Mouse (Mus musculus) Muller cell, postnatal 12 days (primary cell): Measurements from ENCODE around the gene Strap.
"Not testable (repeated sequence)": the region's sequence is repeated elsewhere in the genome, so short reads cannot be mapped to it uniquely, and the experiment has no call there.

Source experiments
- DNase-seq: peaks from one replicate; pipeline ENCODE4 v3.0.0-alpha.2; 2015; ENCODE audit errors: inconsistent ontology term

The Strap gene

DNA sequence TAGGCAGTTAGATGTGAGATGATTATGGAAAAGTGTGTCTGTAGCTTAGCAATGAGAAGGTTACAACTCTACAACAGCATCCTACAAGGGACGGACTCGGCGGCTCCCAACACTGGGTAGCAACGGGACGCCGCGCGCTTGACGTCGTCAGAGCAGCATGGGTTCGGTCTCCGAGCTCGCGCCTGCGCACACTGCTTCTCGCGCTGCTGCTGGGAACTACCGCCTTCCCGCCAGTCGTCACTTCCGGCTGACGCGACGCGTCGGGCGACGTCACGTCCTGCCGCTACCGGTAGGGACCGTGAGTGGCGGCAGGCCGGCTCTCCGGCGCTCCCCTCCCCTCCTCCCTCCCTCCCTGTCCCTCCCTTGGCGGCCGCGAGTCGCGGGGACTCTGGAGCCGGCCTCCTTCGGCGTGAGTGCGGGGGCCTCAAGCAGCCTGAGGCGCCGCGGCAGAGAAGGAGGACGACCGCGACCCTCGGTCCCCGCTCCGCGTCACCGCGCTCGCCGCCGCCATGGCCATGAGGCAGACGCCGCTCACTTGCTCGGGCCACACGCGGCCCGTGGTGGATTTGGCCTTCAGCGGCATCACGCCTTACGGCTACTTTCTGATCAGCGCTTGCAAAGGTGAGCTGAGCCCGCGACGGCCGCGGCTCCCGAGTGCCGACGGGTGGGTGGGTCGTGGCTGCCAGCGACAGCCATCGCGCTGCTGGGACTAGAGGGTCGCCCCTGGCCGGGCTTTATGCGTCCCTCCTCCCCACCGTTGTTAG, at the start of gene Strap:
TSS of gene Strap (plus strand) at position 233 of the 764 bp plus-strand sequence.
- peak; percentile 96 for DNase-seq

DNA sequence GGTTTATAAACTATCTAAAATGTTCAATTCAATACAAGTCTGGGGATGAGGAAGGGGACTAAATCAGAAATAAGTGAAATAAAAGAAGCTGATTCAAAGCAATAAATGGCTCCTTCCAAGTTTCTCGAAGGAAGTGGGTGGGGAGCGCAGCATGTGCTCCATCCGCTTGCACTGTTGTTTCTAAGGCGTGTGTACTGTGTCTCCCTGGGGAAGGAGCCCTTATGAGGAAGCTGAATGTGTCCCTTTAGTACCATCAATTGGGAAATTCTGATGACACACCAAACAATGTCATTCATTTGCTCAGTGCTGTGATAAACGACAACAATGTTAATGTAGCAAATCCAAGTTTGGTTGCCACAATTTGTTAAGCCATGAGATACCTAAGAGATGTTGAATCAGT, 47.2 kb upstream of the Strap start:
- DNase-seq: no peak

DNA sequence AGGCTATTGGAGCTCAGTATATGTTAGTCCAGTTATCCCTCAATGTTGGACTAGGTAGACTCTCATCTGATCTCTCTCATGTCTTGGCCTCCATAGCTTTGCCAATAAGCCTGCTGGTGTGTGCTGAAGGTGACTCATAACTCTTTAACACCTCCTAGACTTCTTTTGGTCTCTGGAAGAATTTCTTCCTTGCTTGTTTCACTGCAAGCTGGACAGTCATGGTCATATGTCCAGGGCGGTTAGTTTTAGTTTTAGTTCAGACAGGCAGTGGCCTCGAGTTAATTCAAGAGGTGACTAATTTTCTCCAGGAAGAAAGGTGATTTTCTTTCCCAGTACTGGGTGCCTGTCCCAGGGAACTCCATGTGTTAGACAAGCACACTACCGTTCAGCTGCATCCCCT, 46.8 kb upstream of the Strap start:
- no peak for DNase-seq

DNA sequence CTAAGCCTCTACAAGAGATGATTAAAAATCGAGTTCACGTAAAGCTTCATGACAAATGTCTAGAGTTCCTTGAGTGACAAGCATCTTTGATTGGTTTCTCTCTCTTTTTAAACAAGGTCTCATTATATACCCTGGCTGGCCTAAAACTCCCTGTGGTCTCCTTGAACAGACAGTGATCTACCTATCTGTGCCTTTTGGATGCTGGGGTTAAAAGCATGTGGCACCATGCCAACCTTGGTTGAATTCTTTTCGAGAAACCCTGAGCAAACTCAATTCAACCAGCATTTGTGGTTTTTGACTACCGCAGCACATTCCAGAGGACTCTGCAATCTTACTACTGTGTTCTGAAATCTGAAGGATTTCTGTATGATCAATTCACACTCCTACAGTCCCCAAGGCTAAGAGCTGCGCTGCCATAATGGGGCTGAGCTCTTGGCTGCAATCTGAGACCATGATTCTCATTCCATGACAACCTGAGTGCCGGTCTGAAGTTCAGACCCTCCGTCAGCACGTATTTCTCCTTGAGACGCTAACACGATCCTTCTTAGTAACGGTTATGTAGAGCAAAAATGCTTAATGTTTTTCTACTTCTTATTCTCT, 46.3 kb upstream of the Strap start:
- peak; percentile 50 for DNase-seq

DNA sequence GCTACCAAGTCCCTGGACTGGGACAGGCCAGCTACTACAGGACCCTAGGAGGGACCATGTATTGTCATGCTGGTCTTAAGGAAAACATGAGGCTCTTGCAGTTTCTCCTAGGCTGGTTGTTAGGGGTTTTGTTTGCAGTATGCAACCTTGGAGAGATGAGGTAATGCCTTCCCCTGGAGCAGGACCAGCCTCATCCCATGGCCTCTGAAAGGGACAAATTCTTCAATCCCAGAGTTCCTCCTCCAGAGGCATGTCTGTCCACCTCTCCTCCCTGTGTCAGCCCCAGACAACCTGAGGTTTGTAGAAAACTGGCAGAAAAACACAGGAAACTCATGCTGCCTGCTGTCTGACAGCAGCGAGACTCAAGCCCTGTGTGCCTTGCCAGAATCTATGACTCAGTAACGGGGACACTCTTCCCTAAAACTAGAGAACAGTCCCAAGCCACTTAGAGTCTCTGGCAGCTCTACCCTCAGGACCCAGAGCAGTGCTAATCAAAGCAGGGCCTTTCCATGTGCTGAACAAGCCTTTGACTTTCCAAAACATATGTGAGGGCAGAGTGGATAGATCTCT, 44.2 kb upstream of the Strap start:
- peak; percentile 70 for DNase-seq

DNA sequence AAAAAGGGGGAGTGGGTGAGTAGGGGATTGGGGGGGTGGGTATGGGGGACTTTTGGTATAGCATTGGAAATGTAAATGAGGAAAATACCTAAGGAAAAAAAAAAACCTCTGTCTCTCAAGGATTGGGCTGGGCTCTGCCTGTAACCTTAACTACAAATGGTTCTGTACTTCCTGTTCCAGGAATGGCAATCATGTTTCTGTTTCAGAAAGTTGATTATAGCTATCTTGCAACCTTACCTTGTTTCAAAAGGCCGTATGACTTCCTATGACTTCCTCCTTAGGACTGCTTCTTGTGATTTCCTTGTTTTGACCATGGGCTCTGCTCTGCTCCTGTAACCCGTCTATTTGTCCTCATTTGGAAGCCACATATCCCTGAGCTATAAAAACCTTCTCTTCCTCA, 40.6 kb upstream of the Strap start:
- no peak for DNase-seq

DNA sequence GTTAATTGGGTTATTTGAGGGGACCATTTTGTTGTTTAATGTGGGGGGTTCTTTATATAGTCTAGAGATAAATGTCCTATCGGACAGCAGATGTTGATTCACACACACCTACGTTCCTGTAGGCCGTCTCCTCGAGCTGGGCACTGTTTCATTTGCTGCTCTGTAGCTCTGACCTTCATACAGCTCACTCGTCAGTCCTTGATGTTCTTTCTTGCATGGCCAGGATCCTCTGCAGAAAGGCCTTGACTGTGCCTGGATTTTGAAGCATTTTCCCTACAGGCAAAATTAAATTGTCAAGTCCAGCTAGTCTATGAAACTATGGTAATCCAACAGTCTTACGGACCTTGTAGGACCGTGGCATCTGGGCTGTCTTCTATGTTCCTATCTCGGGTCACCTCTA, 39.8 kb upstream of the Strap start:
- DNase-seq: no peak

DNA sequence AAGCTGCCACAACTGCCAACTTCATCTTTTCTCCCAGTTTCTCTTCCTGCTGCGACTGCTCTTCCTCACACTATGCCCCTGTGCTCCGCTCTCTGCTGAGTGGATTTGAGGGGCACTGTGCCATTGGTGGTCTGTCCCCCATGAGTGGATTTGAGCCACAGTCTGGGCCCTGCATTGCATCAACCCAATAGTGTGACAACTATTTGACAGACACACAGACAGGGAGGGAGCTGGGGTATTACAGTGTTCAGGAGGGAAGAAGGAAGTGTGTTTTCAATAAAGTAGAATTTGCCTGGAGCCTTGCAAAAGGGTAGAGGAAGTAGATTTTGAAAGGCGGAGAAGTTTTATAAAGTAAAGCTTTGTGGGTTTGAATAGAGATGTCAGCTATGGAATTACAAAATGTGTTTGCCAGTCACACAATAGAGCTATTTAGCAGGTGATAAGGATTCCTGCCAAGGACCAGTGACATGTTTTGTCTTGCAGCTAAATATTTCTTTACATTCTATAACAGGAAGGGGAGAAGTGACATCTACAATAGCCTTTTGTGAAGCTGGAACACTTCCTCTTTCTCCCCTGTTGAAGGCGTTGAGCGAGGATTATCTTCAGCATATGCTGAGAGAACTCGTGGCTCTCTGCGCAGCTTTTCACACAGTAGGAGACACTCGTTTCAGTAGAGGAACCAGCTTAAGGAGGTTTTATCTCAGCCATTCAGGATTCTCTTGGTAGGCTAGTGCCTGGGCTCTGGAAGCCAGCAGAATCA, 38.3 kb upstream of the Strap start:
- DNase-seq: no peak

DNA sequence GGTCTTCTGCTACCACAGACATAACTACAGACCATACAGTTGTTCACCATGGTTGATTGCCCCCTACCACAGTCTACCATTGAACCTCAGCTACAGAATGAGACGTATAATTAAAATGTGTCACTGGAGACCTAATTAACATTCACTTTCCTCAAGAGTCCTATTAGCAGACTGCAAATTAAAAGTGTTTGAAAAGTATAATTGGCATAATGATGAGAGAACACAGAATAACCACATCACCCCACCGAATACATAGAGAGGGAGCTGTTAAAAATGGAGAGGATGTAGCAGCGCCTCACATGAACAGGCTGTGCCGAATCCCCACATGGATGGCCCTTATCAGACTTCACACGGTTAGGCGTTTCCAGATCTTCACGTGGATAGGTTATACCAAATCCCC, 35.4 kb upstream of the Strap start:
- no peak for DNase-seq

DNA sequence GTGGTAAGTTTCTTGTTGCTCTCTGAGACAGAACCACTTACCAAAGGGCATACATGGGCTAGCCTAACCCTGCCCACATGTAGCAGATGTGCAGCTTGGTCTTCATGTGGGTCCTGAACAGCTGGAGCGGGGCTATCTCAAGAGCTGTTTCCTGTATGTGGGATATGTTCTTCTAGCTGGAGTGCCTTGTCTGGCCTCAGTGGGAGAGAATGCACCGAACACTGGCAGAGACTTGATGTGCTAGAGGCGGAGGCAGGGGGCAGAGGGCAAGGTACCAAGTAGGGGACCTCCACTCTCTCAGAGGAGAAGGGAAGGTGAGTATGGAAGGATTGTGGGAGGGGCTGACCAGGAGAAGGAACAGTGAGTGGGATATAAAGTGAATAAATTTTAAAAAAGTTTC, 32.7 kb upstream of the Strap start:
- no peak for DNase-seq

DNA sequence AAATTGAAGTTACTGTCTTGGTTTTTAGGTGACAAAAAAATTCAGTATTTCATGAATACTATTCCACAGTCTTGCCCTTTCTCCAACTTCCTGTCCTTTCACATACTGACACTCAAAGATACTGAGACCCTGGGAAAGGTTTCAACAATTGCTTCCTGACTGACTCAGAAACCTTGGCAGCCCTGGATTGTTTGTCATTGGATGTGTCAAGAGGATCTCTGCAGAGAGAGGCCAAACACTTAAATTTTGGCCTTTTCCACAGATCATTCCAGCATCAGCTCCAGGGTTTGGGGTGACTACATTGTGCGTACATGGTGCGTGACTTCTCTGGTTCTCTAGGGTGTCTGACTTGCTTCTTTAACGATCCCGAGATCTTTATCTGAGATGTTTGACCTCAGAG, 32.0 kb upstream of the Strap start:
- DNase-seq: peak; percentile 33

DNA sequence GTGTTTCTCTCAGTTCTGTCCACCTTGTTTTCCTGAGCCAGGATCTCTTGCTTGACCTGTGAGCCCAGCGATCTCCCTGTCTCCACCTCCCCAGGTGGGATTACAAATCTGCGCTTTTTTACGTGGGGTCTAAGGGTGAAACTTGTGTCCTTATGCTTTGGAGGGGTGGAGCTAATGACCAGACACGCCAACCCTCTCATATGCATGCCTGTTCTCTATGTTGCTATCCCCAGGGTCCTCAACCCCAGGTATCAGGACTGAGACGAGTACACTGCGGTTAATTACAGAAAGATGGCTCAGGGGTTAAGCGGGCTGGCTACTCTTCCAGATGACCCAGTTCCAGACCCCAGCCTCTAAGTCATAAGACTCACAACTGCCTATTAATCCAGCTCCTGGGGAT, 31.4 kb upstream of the Strap start:
- DNase-seq: no peak

DNA sequence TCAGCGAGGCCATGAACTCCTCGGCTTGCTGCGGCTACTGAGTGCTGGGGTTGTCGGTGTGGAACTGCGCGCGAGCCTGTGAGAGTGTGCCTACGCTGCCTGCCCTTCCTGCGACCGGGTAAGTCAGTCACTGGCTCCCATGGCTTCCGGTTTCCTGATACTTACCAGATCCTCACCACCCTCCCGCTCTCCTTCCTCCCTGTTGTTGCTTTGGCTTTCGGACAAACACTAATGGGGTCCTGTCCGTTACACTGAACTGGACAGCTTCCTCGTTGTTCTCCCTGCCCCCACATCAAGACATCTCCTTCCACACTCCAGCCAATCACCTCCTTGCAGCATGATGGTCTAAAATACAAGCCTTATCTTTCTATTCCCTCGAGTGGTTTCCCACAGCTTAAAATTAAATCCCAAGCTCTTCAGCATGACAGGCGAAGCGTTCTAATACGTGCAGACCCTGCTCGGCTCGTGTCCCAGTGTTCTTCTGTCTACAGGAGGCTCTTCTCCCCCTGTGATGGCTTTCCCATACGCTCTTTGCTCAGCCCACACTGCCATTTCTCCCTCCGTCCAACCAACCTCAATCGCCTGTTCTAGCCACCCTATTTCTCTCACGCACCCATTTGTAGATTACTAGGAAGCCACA, 30.5 kb upstream of the Strap start:
- DNase-seq: no peak

DNA sequence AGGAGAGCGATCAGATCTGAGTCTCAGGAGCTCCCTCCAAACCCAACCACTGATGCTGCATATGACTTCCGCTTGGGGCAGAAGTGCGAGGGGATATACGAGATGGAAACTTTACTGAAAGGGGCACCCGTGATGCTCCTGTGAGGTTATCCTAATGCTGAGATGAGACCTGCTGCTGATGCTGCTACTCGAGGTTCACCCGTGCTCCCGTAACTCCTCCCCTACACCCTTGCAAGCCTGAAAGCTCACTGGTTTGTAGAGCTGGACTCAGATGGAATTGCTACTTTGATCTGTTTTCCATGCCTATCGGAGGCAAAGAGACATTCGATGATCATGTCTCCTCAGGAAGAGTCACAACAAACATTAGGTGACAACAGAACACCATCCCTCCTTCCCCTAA, 28.7 kb upstream of the Strap start:
- no peak for DNase-seq

DNA sequence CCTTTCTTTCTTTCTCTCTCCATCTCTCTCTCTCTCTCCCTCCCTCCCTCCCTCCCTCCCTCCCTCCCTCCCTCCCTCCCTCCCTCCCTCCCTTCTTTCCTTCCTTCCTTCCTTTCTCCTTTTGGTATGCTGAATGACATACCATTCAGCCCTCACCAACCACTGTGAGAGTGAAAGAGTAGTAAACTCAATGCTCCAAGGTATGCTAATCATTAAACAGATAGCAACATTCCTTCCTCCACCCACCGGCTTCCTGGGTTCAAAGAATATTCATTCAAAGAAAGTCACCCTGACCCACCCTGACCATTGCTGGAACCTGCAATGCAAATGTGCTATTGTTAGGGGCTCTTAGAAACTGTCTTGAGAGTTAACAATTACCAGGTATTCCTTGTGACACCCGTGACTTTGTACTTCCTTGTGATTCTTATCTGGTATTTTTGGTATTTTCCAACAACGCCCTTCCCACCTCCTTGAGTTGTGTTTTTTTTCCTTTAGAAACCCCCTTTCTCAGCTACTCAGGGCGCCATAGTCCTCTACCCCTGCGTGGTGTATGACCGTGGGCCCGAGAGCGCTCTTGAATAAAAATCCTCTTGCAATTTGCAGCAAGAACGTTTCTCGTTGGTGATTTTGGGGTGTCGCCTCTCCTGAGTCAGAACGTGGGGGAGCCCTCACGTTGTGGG, 26.0 kb upstream of the Strap start:
- DNase-seq: not testable (repeated sequence)

DNA sequence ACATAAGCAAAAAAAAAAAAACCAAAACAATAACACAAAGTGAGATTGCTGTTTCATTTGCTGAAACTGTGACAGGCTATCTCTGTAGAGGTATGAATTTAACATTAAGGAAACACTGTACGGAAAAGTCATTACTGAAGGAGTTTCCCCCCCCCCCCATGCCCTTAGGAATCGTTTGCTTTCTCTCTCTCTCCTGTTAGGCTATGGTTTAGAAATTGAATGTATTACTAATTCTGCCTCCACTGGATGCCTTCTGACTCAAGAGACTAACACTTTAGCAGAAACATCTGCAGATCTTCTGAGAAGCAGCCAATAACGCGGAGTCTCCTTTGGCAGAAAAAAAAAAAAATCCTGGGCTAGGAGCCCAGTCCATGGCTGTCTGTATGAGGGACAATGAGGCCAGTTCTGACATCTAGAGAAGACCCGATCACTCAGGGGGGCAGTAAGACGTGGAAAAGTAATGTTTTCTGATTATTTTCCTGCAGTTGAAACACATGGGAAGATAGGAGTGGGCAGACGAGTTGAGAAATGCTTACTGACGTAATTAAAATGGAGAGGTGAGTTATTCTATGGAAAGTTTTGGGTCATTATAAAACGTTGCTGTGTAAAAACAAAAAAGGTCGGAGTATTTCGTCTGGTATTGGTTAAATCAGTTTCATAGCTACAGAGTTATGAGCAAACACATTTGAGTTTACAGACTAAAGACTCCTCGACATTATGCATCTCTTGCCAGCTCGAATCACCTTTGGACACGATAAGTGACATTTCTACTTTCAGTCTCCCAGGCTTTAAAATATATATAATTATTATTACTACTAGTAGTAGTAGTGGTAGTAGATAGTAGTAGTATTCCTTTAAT, 24.5 kb upstream of the Strap start:
- DNase-seq: no peak

DNA sequence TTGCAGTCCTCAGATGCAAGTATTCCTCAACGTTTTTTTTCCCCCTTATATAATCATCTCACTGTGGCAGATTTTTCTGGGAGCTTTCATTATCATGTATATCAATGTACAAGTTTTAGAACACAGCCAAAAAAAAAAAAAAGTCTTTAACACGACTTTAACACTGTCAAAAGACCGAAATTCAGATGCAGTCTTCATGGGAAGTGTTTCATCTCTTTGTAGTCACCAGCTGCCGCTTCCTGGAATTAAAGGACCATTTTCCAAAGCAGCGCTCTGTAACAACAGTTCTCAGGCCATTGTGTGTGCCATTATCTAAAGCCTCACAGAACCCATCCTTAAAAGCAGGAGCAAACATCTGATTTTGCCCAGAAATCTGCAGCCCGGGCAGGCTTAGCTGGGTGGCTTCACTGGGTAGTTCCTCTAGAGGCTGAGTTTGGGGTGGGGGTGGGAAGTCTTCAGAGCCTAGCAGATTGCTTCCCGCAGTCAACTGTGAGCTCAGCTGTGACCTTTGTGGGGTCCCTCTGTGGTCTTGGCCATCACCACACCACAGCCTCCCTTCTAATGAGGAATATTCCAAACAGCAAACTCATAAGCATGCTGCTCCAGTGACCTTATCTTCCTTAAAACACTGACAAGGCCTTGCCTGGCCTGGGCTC, 22.1 kb upstream of the Strap start:
- no peak for DNase-seq

DNA sequence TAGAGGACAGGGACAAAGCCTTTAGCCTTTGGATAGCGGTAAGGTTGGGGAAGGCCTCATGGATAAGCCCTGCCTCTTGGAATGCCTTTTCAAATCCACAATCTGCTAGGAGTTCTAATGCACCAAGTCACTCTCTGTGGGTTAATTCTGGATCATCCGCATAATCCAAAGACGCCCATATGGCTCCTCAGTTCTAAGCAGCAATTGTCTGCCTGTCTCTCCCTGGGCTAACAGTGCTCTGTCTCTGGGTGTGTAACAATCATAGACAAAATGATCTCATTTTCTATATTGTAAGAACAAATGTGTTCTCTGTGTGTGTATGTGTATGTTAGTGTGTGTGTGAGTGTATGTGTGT, 21.6 kb upstream of the Strap start:
- no peak for DNase-seq

DNA sequence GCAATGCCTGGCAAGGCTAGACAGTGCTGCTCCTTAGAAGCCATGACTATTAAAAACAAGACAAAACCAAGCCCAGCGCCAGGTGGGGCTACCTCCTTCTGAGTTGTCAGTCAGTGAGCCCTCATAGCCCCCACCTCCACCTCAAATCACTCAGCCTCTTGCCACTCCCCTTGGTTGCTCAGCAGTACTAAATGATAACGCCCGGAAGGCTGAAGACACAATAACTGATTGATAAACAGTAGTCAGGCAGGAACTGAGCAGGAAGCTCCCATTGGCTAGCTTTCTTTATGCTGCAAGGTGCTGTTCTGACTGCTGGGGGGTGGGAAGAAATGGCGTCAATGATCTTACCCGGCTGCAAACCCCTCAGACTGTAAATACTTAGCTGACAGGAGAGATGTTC, 18.1 kb upstream of the Strap start:
- no peak for DNase-seq
